Mouse (Mus musculus) midbrain, embryonic 11.5 days (tissue): ENCODE results near the gene Tsc22d3. TPM values are rescaled to one million over a fixed set of nuclear protein-coding genes. Genes with fewer than 3 reads are reported as not detected.
"Not testable (repeated sequence)": the region's sequence is repeated elsewhere in the genome, so short reads cannot be mapped to it uniquely, and the experiment has no call there.

Experiments
- ATAC-seq: fragments of 200-750 bp; cut with Nextera tagmentation; 2 replicates; pipeline ENCODE4 v1.8.0; 2017; ENCODE audit warnings: moderate TSS enrichment, moderate library complexity; ENCODE audit not compliant: low FRiP score
- DNase-seq: peaks from one replicate; pipeline ENCODE4 v3.0.0; 2015; ENCODE audit warnings: low spot score; ENCODE audit errors: missing footprints
- H3K27ac ChIP-seq: fragments of 300-500 bp; sonication (generic); 2 replicates; pipeline ENCODE4 v1.5.1; 2014; ENCODE audit warnings: low read depth, low read length
- H3K27me3 ChIP-seq: fragments of 300-500 bp; sonication (generic); 2 replicates; pipeline ENCODE4 v1.6.1; 2014; ENCODE audit warnings: mild to moderate bottlenecking, low read length, moderate library complexity, mixed read lengths; ENCODE audit not compliant: control insufficient read depth, insufficient read depth
- H3K36me3 ChIP-seq: fragments of 300-500 bp; sonication (generic); 2 replicates; pipeline ENCODE4 v1.6.1; 2014; ENCODE audit warnings: mild to moderate bottlenecking, low read length, moderate library complexity, mixed read lengths; ENCODE audit not compliant: control insufficient read depth, insufficient read depth
- H3K4me1 ChIP-seq: fragments of 300-500 bp; sonication (generic); 2 replicates; pipeline ENCODE4 v1.6.1; 2014; ENCODE audit warnings: low read length; ENCODE audit not compliant: control insufficient read depth, insufficient read depth
- H3K4me2 ChIP-seq: fragments of 300-500 bp; sonication (generic); 2 replicates; pipeline ENCODE4 v1.6.1; 2014; ENCODE audit warnings: mild to moderate bottlenecking, moderate library complexity
- H3K4me3 ChIP-seq: fragments of 300-500 bp; sonication (generic); 2 replicates; pipeline ENCODE4 v1.5.1; 2014; ENCODE audit warnings: low read depth, low read length
- H3K9ac ChIP-seq: fragments of 300-500 bp; sonication (generic); 2 replicates; pipeline ENCODE4 v1.6.1; 2014; ENCODE audit warnings: low read length
- H3K9me3 ChIP-seq: fragments of 300-500 bp; sonication (generic); 2 replicates; pipeline ENCODE4 v1.6.1; 2016; ENCODE audit warnings: low read length; ENCODE audit not compliant: control insufficient read depth
- WGBS: fragments of 180-500 bp; shearing (Covaris S2); extraction: QIAGEN DNeasy Blood & Tissue Kit; methylation state at CpG from one replicate; pipeline ENCODE4 v1.1.7; 2014; 5-methylcytosine and 5-hydroxymethylcytosine counted together
- polyA plus RNA-seq: library from polyadenylated mRNA; unstranded; fragments of >200 nt; fragmentation: Nextera tagmentation; extraction: Ambion mirVana; gene quantifications from 2 replicates; pipeline ENCODE4 v1.2.1, GENCODE M21; 2014

The Tsc22d3 gene
- polyA plus RNA-seq, 1 experiment from 2014 or later = 166 TPM

DNA sequence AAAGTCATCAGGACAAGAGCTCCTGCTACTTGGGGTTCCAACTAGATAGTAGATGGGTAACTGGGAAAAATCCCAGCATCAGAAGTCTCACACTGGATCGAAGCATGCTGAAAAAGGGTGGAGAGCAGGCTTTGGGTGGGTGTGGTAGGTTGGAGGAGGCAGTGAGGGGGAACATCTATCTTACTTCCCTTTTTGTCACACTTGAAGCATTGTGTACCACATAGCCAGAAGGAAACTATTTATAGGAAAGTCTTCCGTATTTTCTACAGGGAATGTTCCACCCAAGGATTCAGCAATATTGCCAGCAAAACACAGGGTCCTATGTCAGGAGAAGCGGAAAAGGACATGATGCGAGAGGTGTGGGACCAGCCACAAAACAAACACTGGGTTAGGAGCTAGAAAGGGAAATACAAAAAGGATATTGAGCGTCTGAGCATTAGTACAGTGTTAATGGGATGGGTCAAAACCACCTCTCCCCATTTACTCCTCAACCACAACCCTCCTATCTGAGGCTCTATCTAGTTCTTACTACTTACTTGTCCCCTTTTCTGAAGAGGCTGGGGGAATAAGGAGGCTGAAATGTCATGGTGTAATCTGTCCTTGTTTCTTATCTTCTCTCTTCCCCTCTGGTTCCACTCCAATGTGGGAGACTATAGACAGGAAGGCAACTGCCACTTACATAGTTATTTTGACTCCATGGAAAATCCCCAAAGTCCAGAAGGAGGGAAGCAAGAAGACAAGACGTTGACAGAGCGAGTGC is 52.6 kb downstream of the Tsc22d3 start:
- 88% methylated on average over 7 of the region's 7 CpGs for WGBS
- ATAC-seq (no peak), DNase-seq (no peak)
- H3K9ac ChIP-seq = no peak overlapping the region
- H3K27ac ChIP-seq = no peak overlapping the region
- peaks cover 43% of the 10 kb centered on the region for H3K27me3 ChIP-seq
- no peaks in the 10 kb centered on the region for H3K4me1 ChIP-seq
- H3K4me3 ChIP-seq = no peak overlapping the region
- no peaks in the 10 kb centered on the region for H3K9me3 ChIP-seq
- H3K36me3 ChIP-seq = no peaks in the 10 kb centered on the region
- H3K4me2 ChIP-seq = no peak overlapping the region

DNA sequence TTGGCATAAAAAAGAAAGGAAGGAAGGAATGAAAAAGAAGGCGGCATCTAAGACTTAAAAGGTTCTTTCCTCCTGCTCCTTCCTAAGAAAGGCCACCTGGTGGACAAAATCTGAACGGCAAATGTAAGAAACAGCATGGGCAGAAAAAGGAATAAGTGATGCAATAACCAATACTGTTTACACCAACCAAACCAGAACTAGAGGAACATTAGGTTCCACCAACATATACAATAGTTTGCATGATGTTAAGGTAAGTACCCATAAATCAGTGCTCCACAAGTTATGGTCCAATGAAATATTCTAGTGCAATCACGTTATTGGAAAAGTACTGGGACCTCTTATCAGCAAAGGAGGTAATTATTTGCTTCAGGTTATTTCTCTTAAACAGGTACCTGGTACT is 55.7 kb downstream of the Tsc22d3 start:
- H3K9ac ChIP-seq = no peak overlapping the region
- ATAC-seq = no peak
- no peaks in the 10 kb centered on the region for H3K36me3 ChIP-seq

GRCm38 (mm10) chrX:140542938-140543673 is 57.4 kb downstream of the Tsc22d3 start:
- H3K4me2 ChIP-seq = peak overlapping the region; percentile 58
- H3K9ac ChIP-seq = peak overlapping the region; percentile 73
- no peaks in the 10 kb centered on the region for H3K36me3 ChIP-seq
- H3K4me1 ChIP-seq = peaks cover 9% of the 10 kb centered on the region; the same call in 1 of the 2 replicates
- ATAC-seq (peak; percentile 81), DNase-seq (peak; percentile 96)
- H3K27me3 ChIP-seq = peaks cover 34% of the 10 kb centered on the region
- H3K4me3 ChIP-seq = peak overlapping the region; percentile 45
- WGBS = 31% methylated on average over 18 of the region's 18 CpGs
- no peaks in the 10 kb centered on the region for H3K9me3 ChIP-seq
- H3K27ac ChIP-seq = peak overlapping the region; percentile 81

More for the DNA sequence above, 55.7 kb downstream of the Tsc22d3 start:
- no peak overlapping the region for H3K27ac ChIP-seq
- DNase-seq = peak; percentile 96
- no peaks in the 10 kb centered on the region for H3K9me3 ChIP-seq
- H3K27me3 ChIP-seq = peaks cover 37% of the 10 kb centered on the region
- peaks cover 9% of the 10 kb centered on the region; the same call in 1 of the 2 replicates for H3K4me1 ChIP-seq
- H3K4me3 ChIP-seq = no peak overlapping the region
- no peak overlapping the region for H3K4me2 ChIP-seq
- WGBS = 36% methylated on average over 3 of the region's 3 CpGs

DNA sequence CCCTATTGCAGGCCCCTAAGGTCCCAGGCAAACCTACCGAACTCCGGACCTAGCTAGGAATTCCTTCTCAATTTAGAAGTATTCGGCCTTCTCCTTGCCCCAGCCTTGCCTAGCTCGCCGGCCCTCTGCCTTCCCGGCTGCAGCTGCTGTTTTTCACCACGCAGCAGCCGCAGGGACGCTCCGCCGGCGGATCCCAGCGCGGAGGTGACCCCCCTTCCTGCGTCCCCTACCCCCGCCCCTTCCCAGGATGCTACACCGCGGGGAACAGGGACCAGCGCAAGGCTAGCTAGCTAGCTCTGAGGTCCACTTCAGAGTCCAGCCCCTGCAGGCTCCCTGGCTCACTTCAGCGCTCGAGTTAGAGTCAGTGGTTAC is 58.0 kb downstream of the Tsc22d3 start:
- DNase-seq = no peak
- H3K36me3 ChIP-seq = no peaks in the 10 kb centered on the region
- peak overlapping the region; percentile 58 for H3K4me2 ChIP-seq
- H3K27ac ChIP-seq = peak overlapping the region; percentile 81
- peak overlapping the region; percentile 73 for H3K9ac ChIP-seq
- whole genome bisulfite sequencing = 13% methylated on average over 20 of the region's 21 CpGs
- no peaks in the 10 kb centered on the region for H3K9me3 ChIP-seq
- peaks cover 32% of the 10 kb centered on the region for H3K27me3 ChIP-seq
- H3K4me1 ChIP-seq = peaks cover 9% of the 10 kb centered on the region; the same call in 1 of the 2 replicates
- H3K4me3 ChIP-seq = peak overlapping the region; percentile 45
- ATAC-seq = peak; percentile 95

- Histone ChIP-seq H3K4me1 (peaks cover 9% of the 10 kb centered on the region; the same call in 1 of the 2 replicates), H3K27me3 (peaks cover 29% of the 10 kb centered on the region), H3K27ac (peak overlapping the region; percentile 81), H3K9me3 (no peaks in the 10 kb centered on the region), H3K4me3 (peak overlapping the region; percentile 45), H3K36me3 (no peaks in the 10 kb centered on the region), H3K4me2 (peak overlapping the region; percentile 58), H3K9ac (peak overlapping the region; percentile 73)
- ATAC-seq (peak; percentile 72), DNase-seq (peak; percentile 93)
- 24% methylated on average over 10 of the region's 10 CpGs for WGBS
Measured at GRCm38 (mm10) chrX:140541711-140542473, 58.6 kb downstream of the Tsc22d3 start.

DNA sequence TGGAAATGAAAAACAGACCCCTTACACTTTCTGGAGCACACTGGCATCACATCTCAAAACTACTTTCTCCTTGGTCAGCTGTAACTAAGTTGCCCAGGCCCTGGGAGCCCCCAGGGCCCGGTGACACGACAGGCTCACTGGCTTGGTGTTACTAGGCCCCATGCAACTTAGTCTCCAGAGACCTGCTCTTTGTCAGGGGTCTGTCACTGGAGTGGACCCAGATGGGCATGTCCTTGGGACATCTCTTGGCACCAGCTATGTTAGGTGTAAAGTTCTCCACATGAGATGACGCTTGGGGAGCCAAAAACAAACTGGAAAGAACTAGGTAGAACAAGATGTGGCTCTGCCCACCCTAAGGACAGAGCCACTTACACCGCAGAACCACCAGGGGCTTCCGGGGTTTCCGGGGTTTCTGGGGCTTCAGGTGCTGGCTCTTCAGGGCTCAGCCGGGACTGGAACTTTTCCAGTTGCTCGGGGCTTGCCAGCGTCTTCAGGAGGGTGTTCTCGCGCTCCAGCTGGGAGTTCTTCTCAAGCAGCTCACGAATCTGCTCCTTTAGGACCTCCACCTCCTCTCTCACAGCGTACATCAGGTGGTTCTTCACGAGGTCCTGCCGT is 59.9 kb downstream of the Tsc22d3 start:
- Histone ChIP-seq H3K4me1 (peaks cover 9% of the 10 kb centered on the region; the same call in 1 of the 2 replicates), H3K27me3 (peaks cover 29% of the 10 kb centered on the region), H3K4me3 (no peak overlapping the region), H3K9ac (no peak overlapping the region), H3K4me2 (no peak overlapping the region), H3K36me3 (no peaks in the 10 kb centered on the region), H3K27ac (no peak overlapping the region), H3K9me3 (no peaks in the 10 kb centered on the region)
- ATAC-seq = no peak
- no peak for DNase-seq
- 91% methylated on average over 15 of the region's 15 CpGs for whole genome bisulfite sequencing

DNA sequence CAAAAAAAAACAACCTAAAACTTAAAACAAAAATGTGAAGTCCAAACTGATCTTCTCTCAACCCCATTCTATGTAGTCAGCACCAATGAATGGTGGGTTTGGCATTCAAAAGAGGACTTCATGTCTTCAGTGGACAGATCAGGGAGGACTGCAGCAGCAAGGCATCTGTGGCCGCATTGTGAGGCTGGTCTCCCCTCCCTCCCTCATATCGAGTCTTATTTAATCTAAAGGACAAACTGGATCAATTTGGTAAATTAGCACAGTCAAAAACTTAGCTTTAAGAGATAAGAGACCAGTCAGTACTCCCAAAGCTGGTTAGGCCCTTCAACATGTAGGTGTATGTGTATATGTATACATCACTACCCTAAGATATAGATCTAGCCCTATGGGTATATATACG is 60.6 kb downstream of the Tsc22d3 start:
- not testable (repeated sequence) for H3K9ac ChIP-seq, H3K27ac ChIP-seq, H3K4me3 ChIP-seq, H3K4me2 ChIP-seq, H3K9me3 ChIP-seq, ATAC-seq, H3K36me3 ChIP-seq, H3K4me1 ChIP-seq, DNase-seq
- 99% methylated on average over 3 of the region's 3 CpGs for WGBS
- H3K27me3 ChIP-seq = peaks cover 29% of the 10 kb centered on the region

DNA sequence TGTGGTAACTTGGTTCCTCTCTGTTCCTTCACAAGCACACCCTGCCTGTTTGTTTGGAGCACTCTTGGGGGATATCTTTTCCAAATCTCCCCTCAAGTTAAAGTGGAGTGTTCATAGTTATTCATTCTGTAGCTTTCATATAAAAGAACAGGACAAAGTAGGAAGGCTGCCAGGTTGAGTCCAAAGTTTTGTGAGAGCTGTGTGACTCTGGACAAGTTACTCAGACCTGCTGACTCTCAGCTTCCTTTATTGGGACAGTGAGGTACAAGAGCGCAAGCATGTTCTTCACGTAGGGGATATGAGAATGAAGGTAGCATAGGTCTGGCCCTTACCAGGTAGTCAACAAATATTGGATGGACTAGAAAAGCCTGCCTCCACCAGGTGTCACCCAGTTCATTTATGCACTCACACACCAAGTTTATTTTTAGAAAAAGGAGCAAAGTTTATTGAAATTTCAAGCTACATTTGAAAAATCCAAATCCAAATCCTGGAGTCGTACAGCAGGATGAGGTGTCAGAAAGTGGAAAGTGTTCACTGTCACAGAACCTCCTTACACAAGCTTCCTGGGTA is 61.3 kb downstream of the Tsc22d3 start:
- 94% methylated on average over 3 of the region's 3 CpGs for WGBS
- Histone ChIP-seq H3K4me2 (no peak overlapping the region), H3K9me3 (no peaks in the 10 kb centered on the region), H3K4me3 (no peak overlapping the region), H3K27me3 (peaks cover 29% of the 10 kb centered on the region), H3K27ac (no peak overlapping the region), H3K9ac (no peak overlapping the region), H3K4me1 (peaks cover 9% of the 10 kb centered on the region; the same call in 1 of the 2 replicates), H3K36me3 (no peaks in the 10 kb centered on the region)
- ATAC-seq (no peak), DNase-seq (no peak)
